Mouse (Mus musculus) adrenal gland (tissue): ENCODE data around the gene Pomgnt1.

Experiments
- intact Hi-C: fragments of 180-260 bp; cut with DNase I; formaldehyde crosslinking; loops from one replicate; pipeline ENCODE4 v1.15.1; 2025

Pomgnt1 gene

DNA sequence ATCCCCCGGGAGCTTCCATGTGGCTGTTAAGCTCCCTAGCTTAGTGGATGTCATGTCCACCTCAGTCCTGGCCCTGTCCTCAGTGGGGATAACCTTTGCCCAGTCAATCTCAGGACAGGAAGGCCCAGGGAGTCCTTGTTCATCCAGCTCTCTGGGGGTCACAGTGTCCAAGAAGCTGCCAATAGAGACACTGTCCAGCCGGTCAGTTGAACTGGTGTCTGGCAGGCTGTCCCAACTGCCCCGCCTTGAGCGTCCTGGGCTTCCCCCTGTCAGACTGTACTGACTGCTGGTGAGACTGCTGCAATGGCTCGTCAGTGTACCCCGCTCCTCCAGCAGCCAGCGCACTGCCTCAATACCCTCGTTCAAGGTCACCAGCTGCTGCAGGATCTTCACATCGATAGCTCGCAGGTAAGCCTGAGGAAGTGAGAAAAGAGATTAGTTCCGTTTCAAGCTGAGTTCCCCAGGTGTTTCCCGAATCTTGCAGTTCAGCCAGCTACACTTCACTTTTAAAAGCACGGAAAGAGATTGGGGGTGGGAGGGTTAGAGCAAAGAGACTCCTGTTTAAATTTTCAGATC, 13.9 kb downstream of the Pomgnt1 start:
- intact Hi-C loops: no loop called here

DNA sequence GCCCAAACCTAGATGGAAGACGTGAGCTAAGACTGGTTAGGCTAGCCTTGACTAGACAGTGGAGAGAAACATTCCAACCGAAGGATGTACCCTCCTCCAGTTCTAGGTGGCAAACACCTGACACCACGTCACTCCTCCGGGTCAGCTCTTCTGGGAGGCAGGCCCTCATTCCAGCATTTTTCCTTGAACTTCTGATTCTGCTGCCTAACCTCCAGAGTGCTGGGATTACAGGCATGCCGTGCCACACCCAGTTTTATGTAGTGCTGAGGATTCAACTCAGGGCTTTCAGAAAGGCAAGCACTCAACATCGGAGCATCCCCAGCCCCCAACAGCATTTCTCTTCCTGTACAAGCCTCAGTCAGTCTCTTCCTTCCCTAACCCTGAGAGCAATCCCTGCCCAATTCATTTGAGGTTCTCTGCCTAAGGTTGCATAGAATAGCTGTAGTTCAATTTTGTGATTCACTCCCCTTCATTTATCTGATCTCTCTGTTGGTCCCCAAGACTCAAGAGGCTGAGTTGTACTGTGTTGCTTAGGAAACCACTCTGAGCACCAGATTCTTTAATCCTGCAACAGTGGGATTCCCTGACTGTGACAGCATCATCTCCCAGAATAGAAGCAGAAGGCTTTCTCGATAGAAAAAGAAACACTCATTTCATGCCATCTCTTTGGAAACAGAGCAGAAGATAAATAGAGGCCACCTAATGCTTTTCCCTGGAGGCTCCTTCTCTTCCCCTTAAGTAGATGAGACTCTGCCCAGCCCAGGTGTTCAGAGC, 17.3 kb downstream of the Pomgnt1 start:
- intact Hi-C loops: no loop called here

GRCm38 (mm10) chr4:116141736-116142135, 18.1 kb downstream of the Pomgnt1 start:
- intact Hi-C loops: no loop called here

DNA sequence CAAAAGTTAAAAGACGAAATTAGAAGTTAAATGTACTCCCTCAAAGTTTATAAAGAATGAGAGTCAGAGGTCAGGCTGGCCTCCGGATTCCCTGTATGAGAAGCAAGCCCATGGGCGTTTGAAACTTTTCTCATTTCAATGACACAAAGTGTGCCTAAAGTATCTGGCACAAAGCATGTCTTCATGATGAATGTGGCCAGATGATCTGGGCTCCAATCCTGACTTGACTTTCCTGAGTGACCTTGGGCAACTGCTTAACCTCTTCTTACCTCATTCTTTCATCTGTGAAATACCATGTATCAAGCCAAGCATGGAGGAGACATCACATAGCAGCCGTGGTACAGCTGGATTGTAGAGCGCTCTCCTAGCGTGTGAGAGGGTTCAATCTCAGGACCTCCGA, 18.6 kb downstream of the Pomgnt1 start:
- intact Hi-C loops: no loop called here

DNA sequence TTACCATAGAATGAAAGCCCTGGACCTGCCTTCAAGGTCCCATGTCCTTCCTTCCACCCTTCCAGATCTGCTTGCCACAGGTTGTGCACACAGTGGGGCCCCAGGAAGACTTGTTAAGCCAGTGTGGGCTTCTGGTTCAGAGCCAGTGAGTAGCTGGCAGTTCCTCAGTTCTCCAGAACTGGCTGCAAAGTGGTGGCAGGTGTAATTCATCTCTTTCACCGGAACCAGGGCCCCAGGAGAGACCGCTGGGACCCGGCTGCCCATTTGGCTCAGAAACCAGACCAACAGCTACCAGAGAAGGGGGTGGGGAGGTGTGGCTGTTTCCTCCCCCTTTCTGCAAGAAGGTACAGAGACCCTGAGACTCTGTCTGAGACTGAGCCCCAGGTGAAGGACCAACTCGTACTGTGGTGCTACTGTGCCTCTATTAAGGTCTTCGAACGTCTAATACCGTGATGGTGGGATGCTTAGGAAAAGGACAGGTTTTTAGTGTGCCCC, 19.7 kb downstream of the Pomgnt1 start:
- intact Hi-C loops: no loop called here

GRCm38 (mm10) chr4:116143891-116144717, 20.5 kb downstream of the Pomgnt1 start:
- intact Hi-C loops: no loop called here

GRCm38 (mm10) chr4:116149812-116150155, 26.1 kb downstream of the Pomgnt1 start:
- intact Hi-C loops: no loop called here

DNA sequence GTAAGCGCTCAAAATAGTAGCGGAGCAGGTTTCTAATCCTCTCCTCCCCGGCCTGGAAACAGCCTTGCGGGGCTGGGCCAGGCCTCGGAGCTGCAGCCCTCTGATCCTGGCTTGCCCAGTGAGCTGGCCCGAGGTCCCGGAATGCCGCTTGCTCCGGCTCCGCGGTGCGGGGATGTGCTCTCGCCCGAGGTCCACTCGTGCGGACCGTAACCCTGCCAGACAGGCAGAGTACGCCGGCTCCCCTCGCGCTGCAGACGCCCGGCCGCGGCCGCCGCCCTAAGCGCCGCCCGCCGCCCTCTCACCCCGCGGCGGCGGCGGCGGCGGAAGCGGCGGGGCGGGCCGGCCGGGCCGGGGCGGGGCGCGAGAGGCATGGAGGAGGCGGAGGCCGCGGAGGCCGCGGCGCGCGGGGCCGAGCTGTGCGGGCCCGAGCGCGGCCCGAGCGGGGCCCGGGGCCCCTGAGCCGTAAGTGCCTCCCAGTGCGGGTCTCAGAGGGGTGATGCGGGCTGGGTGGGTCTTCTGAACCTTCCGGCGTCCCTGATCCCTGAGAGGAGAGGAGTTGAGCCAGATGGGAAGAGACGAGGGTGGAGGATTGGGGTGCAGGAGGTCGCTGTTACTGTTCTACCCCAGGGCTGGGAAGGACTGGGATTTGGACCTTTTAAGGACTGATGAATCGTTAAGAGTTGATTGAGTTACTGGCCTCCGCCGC, 26.7 kb downstream of the Pomgnt1 start:
- intact Hi-C loops: no loop called here

DNA sequence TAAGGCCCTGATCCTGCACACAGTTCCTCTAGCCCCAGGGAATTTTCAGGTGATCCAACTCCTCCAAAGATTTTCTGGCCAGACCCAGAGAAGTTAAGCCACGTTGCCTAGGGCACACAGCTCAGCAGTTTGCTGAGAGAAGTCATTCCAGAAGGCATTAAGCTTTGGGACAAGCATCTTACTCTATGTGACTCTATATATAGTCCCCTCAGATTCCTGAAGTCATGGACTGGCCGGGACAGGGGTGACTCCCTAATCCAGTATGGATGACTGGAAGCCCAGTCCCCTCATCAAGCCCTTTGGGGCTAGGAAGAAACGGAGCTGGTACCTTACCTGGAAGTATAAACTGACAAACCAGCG, 27.2 kb downstream of the Pomgnt1 start:
- intact Hi-C loops: no loop called here

DNA sequence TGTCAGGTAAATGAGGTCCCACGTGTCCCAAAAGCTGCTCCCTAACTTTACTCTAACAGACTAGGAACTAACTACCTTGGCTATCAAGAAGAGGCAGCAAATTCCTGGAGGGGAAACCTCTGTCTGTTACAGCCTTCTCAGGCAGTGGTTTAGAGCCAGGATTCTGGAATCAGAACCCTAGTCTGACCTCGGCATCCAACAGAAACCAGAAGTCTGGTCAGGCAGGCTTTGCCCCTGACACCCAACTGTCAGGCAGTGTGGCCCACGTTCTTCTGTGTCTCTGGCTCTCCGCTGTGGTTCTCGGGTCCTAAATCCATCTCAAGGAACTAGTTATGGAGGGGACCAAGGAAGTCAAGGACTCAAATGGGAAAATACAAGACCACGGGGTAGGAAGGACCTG, 27.6 kb downstream of the Pomgnt1 start, which contains the start of gene Lurap1:
Gene Lurap1, minus strand, starts transcription at position 101 of the 400 bp plus-strand sequence.
- intact Hi-C loops: no loop called here

- intact Hi-C loops: no loop called here
These were observed 29.1 kb downstream of the Pomgnt1 start for GRCm38 (mm10) chr4:116152702-116153101.

GRCm38 (mm10) chr4:116157882-116158281, 34.2 kb downstream of the Pomgnt1 start:
- intact Hi-C loops: no loop called here

GRCm38 (mm10) chr4:116159912-116160311, 36.3 kb downstream of the Pomgnt1 start:
- intact Hi-C loops: loop anchor here (10.0 kb wide), 1 partner anchor 285 kb away; no protein-coding TSS in a partner anchor

DNA sequence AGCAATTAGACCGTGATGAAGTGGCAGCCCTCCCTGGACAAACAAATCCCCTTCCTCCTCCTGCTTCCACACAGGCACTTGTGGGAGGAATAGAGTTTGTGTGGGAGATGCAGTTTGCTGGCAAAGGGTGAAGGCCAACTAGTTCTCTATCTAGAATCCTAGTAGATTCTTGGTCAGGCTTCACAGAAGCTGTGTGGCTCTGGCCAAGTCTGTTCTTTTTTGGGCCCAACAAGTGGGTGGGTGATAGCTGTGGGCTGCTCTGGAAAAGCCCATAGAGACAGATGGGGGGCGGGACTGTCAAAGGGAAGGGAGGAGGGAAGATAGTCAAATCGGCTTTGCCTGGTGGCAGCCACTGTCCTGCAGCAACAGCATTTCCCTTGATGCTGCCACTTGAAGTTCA, 37.1 kb downstream of the Pomgnt1 start:
- intact Hi-C loops: loop anchor here (10.0 kb wide), 1 partner anchor 284 kb away; no protein-coding TSS in a partner anchor

DNA sequence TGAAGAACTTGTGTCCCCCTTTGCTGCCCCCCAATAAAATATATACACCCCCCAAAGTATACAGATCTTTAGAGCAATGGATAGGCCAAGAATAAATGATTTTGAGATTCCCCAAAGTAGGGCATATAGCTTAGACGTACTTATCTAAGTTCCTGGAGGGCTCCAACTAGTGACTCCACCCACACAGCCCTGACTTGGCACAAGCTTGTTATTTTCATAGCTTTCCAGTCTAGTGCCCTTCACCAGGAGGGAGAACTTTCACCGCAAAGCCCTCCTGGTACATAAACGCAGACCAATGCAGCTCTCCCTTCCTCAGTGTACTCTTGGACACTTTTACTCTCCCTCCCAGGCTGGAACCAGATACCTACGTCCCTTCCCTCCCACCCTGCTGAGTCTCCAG, 38.5 kb downstream of the Pomgnt1 start:
- intact Hi-C loops: loop anchor here (10.0 kb wide), 1 partner anchor 283 kb away; no protein-coding TSS in a partner anchor

- intact Hi-C loops: loop anchor here (5.0 to 10.0 kb wide), 2 partner anchors 117 to 280 kb away; no protein-coding TSS in a partner anchor
These were observed 41.3 kb downstream of the Pomgnt1 start for GRCm38 (mm10) chr4:116164759-116165554.

- intact Hi-C loops: loop anchor here (5.0 to 10.0 kb wide), 2 partner anchors 116 to 279 kb away; no protein-coding TSS in a partner anchor
These were observed 42.2 kb downstream of the Pomgnt1 start for GRCm38 (mm10) chr4:116165708-116166407.

- intact Hi-C loops: loop anchor here (5.0 to 10.0 kb wide), 2 partner anchors 115 to 277 kb away; no protein-coding TSS in a partner anchor
These were observed 43.8 kb downstream of the Pomgnt1 start, which contains the start of gene Tspan1 for GRCm38 (mm10) chr4:116167404-116167803. TSS of gene Tspan1 (minus strand) at chr4:116167601.
